Comparison of ENCODE assay signal across 10 mouse cellular contexts in genomic region chr2:60978538-60979313, GRCm38 (mm10). TPM values are rescaled to one million over a fixed set of nuclear protein-coding genes. Genes with fewer than 3 reads are reported as not detected.
DNase-seq lines count a peak whose midpoint lies in the region; ATAC-seq lines count a peak whose summit lies in the region.
"Had no signal": no experiment of that assay in that cellular context is flagged by ENCODE, and none has a peak within 500 bp of the region (broad histone marks: within the 10 kb centered on the region; RNA-seq: fewer than 3 reads in every experiment).

No protein-coding gene starts in this region.

- H3K9ac ChIP-seq in heart, embryonic 11.5 days (ENCODE audit: low read depth, low read length): no peak overlapping the region
- H3K9ac ChIP-seq in midbrain, embryonic 14.5 days (replicated peaks; ENCODE audit: low read length): no peak overlapping the region

- no peaks in the 10 kb centered on the region for H3K9me3 ChIP-seq in heart, embryonic 11.5 days (replicated peaks; ENCODE audit: control insufficient read depth, low read length)
- no peaks in the 10 kb centered on the region for H3K9me3 ChIP-seq in midbrain, embryonic 14.5 days (ENCODE audit: control insufficient read depth, low read length)
- H3K9me3 ChIP-seq in limb, embryonic 10.5 days (replicated peaks): no peaks in the 10 kb centered on the region

- no peak overlapping the region for H3K4me3 ChIP-seq in heart, embryonic 11.5 days (ENCODE audit: low read depth, low read length)
- H3K4me3 ChIP-seq in midbrain, embryonic 14.5 days (replicated peaks; ENCODE audit: low read depth, low read length): no peak overlapping the region
- no peak overlapping the region for H3K4me3 ChIP-seq in limb, embryonic 10.5 days
- H3K4me3 ChIP-seq: erythroblast, embryonic 14.5 days had no signal

- WGBS in heart, embryonic 11.5 days (ENCODE audit: insufficient replicate concordance): 7% methylated on average over 4 of the region's 4 CpGs
- 42% methylated on average over 4 of the region's 4 CpGs for WGBS in midbrain, embryonic 14.5 days
- WGBS in limb, embryonic 10.5 days: 37% methylated on average over 4 of the region's 4 CpGs

- ATAC-seq in heart, embryonic 11.5 days (replicated peaks; ENCODE audit: insufficient number of reproducible peaks, low FRiP score, low TSS enrichment): peak; percentile 93
- no peak for ATAC-seq in midbrain, embryonic 14.5 days (ENCODE audit: low FRiP score, low TSS enrichment)
- no peak for ATAC-seq in megakaryocyte, adult 5-6 weeks (ENCODE audit: poor library complexity, severe bottlenecking)
- ATAC-seq: Patski had no signal

- H3K27me3 ChIP-seq in heart, embryonic 11.5 days (ENCODE audit: control insufficient read depth, insufficient read depth, low read length): no peaks in the 10 kb centered on the region
- H3K27me3 ChIP-seq in midbrain, embryonic 14.5 days (ENCODE audit: control insufficient read depth, insufficient read depth, low read length): no peaks in the 10 kb centered on the region
- no peaks in the 10 kb centered on the region for H3K27me3 ChIP-seq in limb, embryonic 10.5 days (ENCODE audit: low read depth, poor library complexity, severe bottlenecking)
- H3K27me3 ChIP-seq: Patski had no signal

- 0 out of 2 replicates have a peak overlapping the region, but pooled peaks have one; percentile 15 for H3K4me2 ChIP-seq in heart, embryonic 11.5 days
- no peak overlapping the region for H3K4me2 ChIP-seq in midbrain, embryonic 14.5 days (ENCODE audit: low read length)

- peak overlapping the region; percentile 89 for H3K27ac ChIP-seq in heart, embryonic 11.5 days (ENCODE audit: low read depth, low read length)
- H3K27ac ChIP-seq in midbrain, embryonic 14.5 days (replicated peaks; ENCODE audit: low read depth, low read length): no peak overlapping the region
- H3K27ac ChIP-seq in limb, embryonic 10.5 days: no peak overlapping the region

- H3K4me1 ChIP-seq in heart, embryonic 11.5 days (ENCODE audit: control insufficient read depth, insufficient read depth, low read length): peaks cover 16% of the 10 kb centered on the region
- no peaks in the 10 kb centered on the region for H3K4me1 ChIP-seq in midbrain, embryonic 14.5 days (ENCODE audit: control insufficient read depth, insufficient read depth, low read length)
- H3K4me1 ChIP-seq in limb, embryonic 10.5 days: peaks cover 5% of the 10 kb centered on the region

- DNase-seq in kidney, adult 11 months: peak; percentile 15
- DNase-seq in kidney, adult 9 months: no peak
- DNase-seq in kidney, postnatal 25 days: peak; percentile 42 to 46
- DNase-seq in midbrain, embryonic 14.5 days: peak; percentile 63
- DNase-seq in frontal cortex, postnatal 25 days (ENCODE audit: low spot score in 2 of 2): no peak
- no peak for DNase-seq in limb, embryonic 10.5 days (ENCODE audit: low spot score)

- H3K36me3 ChIP-seq in heart, embryonic 11.5 days (ENCODE audit: control insufficient read depth, insufficient read depth, low read length): no peaks in the 10 kb centered on the region
- no peaks in the 10 kb centered on the region for H3K36me3 ChIP-seq in midbrain, embryonic 14.5 days (ENCODE audit: control insufficient read depth, insufficient read depth, low read length)
- no peaks in the 10 kb centered on the region for H3K36me3 ChIP-seq in limb, embryonic 10.5 days

RNA-seq across cellular contexts. Expression of gene Rbms1, which starts 15.7 kb away (rescaled TPM):
- 101 and 121 TPM in 2 replicates for polyA plus RNA-seq in heart, embryonic 11.5 days (2014; fragmentation: Nextera tagmentation; extraction: Ambion mirVana)
- 41.1 and 44.4 TPM in 2 replicates for polyA plus RNA-seq in midbrain, embryonic 14.5 days (2014; fragmentation: Nextera tagmentation; extraction: Ambion mirVana)
- 118 and 124 TPM in 2 replicates for polyA plus RNA-seq in limb, embryonic 10.5 days (2016; fragmentation: Nextera tagmentation; extraction: Ambion mirVana)
- total RNA-seq in megakaryocyte, adult 5-6 weeks (2015): 110 and 115 TPM in 2 replicates
- total RNA-seq in megakaryocyte, adult 5-6 weeks (2017): 97.8 and 105 TPM in 2 replicates

Comparison
In these comparisons a context has a peak if more than half of its experiments do, and no peak if none do; other contexts are left out.
1. DNase-seq: peak in kidney, adult 11 months (single experiment), kidney, postnatal 25 days (2 of 2) and midbrain, embryonic 14.5 days (single experiment); none in kidney, adult 9 months (single experiment), frontal cortex, postnatal 25 days (0 of 2) and limb, embryonic 10.5 days (single experiment).